Mouse (Mus musculus) C2C12 (cell line): ENCODE measurements around the gene Fbxl5. TPM values are rescaled to one million over a fixed set of nuclear protein-coding genes. Genes with fewer than 3 reads are reported as not detected.

Experiments
- H3K27me3 ChIP-seq: one replicate; pipeline ENCODE4 v1.6.1; 2011; ENCODE audit not compliant: control insufficient read depth, insufficient read depth, insufficient read length
- H3K36me3 ChIP-seq: one replicate; pipeline ENCODE4 v1.6.1; 2011; ENCODE audit not compliant: control insufficient read depth, insufficient read depth
- H3K4me3 ChIP-seq: one replicate; pipeline ENCODE4 v1.5.1; 2011; ENCODE audit warnings: mild to moderate bottlenecking, control low read depth; ENCODE audit not compliant: poor library complexity, insufficient read depth, severe bottlenecking
- H3K79me2 ChIP-seq: one replicate; pipeline ENCODE4 v1.6.1; 2011; ENCODE audit not compliant: control insufficient read depth, insufficient read depth
- H3K79me3 ChIP-seq: one replicate; pipeline ENCODE4 v1.6.1; 2011; ENCODE audit warnings: low read depth, control low read depth
- H3ac ChIP-seq: one replicate; pipeline ENCODE3; 2011; ENCODE audit warnings: low read depth; ENCODE audit not compliant: control insufficient read depth, insufficient read length
- CEBPB ChIP-seq: IDR thresholded peaks from one replicate; pipeline ENCODE4 v1.6.1; 2011; ENCODE audit warnings: low read depth, mild to moderate bottlenecking, control low read depth, moderate library complexity
- CTCF ChIP-seq: IDR thresholded peaks from one replicate; pipeline ENCODE4 v1.5.1; 2011; ENCODE audit not compliant: control insufficient read depth, insufficient read depth, insufficient read length
- FOSL1 ChIP-seq: IDR thresholded peaks from one replicate; pipeline ENCODE4 v1.8.0; 2011; ENCODE audit warnings: mild to moderate bottlenecking, low read length; ENCODE audit not compliant: poor library complexity, insufficient read depth, severe bottlenecking
- MAX ChIP-seq: IDR thresholded peaks from one replicate; pipeline ENCODE4 v1.6.1; 2011; ENCODE audit warnings: mild to moderate bottlenecking, control low read depth
- MYOD1 ChIP-seq: IDR thresholded peaks from one replicate; pipeline ENCODE4 v1.6.1; 2011; ENCODE audit warnings: low read depth; ENCODE audit not compliant: control insufficient read depth, insufficient read length
- MYOG ChIP-seq: IDR thresholded peaks from one replicate; pipeline ENCODE4 v1.6.1; 2011; ENCODE audit not compliant: control insufficient read depth, insufficient read length; ENCODE audit errors: extremely low read depth
- USF1 ChIP-seq: IDR thresholded peaks from one replicate; pipeline ENCODE4 v1.6.1; 2011; ENCODE audit warnings: low read depth, mild to moderate bottlenecking, control low read depth, moderate library complexity
- polyA plus RNA-seq: library from polyadenylated mRNA; unstranded; fragments of >200 nt; fragmentation: generic; extraction: Trizol; gene quantifications from one replicate; pipeline ENCODE4 v1.2.1, GENCODE M21; 2012; ENCODE audit warnings: missing spikeins

Fbxl5 gene
- polyA plus RNA-seq, 1 experiment, result 10.5 TPM

DNA sequence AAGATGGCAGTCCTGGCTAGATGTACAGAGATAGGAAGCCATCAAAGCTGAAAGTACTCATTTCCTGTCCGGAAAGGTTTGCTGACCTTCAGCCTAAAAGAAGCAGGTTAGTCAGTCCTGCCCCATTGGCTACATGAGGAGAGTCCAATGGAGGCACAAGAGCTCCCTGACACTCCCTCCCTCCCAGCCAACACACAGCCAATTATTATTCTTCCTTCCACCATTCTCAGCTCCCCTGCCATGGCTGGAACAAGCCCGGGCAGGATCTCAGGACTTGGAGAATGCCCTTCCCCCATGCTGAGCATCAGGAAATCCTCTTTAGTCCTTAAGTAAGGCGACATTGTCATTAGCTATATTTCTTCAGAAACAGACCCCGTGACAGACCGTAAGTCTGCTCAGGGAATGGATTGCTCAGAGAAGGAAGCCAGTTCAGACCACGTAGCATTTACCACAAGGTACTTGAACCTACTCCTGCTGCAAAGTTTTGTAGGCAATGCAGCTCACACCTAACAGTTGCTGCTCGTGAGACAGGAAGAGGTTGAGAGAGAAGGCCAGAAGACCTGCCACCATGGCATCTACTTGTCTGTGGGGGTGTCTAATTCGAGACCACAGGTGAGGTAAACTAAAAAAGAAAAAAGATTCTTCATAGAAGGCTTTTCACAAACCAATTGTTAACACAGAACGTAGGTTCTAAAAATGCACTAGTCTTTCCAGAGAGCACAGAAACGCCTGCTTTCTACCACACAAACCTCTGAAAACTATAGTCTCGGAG, 31.8 kb upstream of the Fbxl5 start:
- no peaks in the 10 kb centered on the region for H3K27me3 ChIP-seq
- no peak overlapping the region for H3ac ChIP-seq
- no peaks in the 10 kb centered on the region for H3K79me3 ChIP-seq
- TF ChIP-seq FOSL1, result no peak
- TF ChIP-seq CEBPB, result no peak
- no peaks in the 10 kb centered on the region for H3K36me3 ChIP-seq
- H3K79me2 ChIP-seq, result no peaks in the 10 kb centered on the region
- no peak overlapping the region for H3K4me3 ChIP-seq

GRCm38 (mm10) chr5:43848275-43848674, 26.8 kb upstream of the Fbxl5 start:
- TF ChIP-seq CEBPB, result no peak
- TF ChIP-seq MAX, result no peak
- TF ChIP-seq CTCF, result no peak
- TF ChIP-seq MYOD1, result no peak
- no peak for TF ChIP-seq USF1

DNA sequence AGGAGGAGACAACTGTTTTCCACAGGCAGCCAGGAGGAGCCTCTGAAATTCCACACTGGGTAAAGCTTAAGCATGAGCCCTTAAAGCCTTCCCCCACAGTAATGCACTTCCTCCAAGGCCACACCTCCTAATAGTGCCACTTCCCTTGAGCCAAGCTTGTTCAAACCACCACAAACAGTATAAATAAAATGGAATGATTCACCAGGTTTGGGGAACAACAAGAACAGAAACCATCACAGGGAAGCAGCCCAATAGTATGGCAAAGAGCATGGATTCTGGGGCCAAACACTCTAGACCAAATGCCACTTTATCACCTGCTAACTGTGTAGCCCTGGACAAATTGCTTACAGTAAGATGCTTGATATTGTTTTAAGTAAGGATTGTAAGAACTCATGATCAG, 26.1 kb upstream of the Fbxl5 start:
- TF ChIP-seq CEBPB (no peak), USF1 (no peak), MYOG (no peak), MYOD1 (no peak), FOSL1 (no peak), CTCF (no peak), MAX (no peak)
- no peaks in the 10 kb centered on the region for H3K36me3 ChIP-seq
- no peaks in the 10 kb centered on the region for H3K79me3 ChIP-seq
- no peaks in the 10 kb centered on the region for H3K27me3 ChIP-seq
- H3K79me2 ChIP-seq, result no peaks in the 10 kb centered on the region
- H3K4me3 ChIP-seq, result no peak overlapping the region
- H3ac ChIP-seq, result no peak overlapping the region

More at GRCm38 (mm10) chr5:43848275-43848674, 26.8 kb upstream of the Fbxl5 start:
- H3ac ChIP-seq, result no peak overlapping the region
- H3K27me3 ChIP-seq, result no peaks in the 10 kb centered on the region
- no peaks in the 10 kb centered on the region for H3K79me3 ChIP-seq
- H3K36me3 ChIP-seq, result no peaks in the 10 kb centered on the region
- H3K79me2 ChIP-seq, result no peaks in the 10 kb centered on the region
- no peak overlapping the region for H3K4me3 ChIP-seq

DNA sequence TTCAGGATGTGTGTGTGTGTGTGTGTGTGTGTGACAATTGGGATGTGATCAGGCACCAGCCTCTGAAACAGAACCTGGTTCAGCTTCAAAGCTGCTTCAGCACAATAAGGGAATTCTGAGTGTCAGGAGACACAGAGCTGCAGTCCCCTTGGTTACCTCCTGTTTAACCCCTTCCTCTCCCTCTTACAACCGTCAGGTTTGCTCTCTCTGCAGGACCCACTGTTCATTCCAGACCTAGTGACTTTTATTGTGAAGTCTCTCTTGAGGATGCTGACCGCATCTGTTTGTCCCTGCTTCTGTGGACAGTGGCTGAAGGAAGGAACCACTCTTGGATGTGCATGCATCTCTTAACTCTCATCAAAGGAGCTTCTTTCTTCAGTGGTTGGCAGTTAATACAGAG, 24.8 kb upstream of the Fbxl5 start:
- TF ChIP-seq MYOD1 (no peak), CTCF (no peak), MYOG (no peak), MAX (no peak), CEBPB (no peak), FOSL1 (no peak), USF1 (no peak)
- H3K79me2 ChIP-seq, result no peaks in the 10 kb centered on the region
- no peak overlapping the region for H3ac ChIP-seq
- no peaks in the 10 kb centered on the region for H3K79me3 ChIP-seq
- H3K36me3 ChIP-seq, result no peaks in the 10 kb centered on the region
- H3K4me3 ChIP-seq, result no peak overlapping the region
- H3K27me3 ChIP-seq, result no peaks in the 10 kb centered on the region

- Histone ChIP-seq H3K36me3 (no peaks in the 10 kb centered on the region), H3K79me3 (no peaks in the 10 kb centered on the region), H3K79me2 (no peaks in the 10 kb centered on the region), H3K4me3 (no peak overlapping the region), H3K27me3 (no peaks in the 10 kb centered on the region), H3ac (no peak overlapping the region)
- TF ChIP-seq MYOD1, result no peak
- TF ChIP-seq USF1, result no peak
- TF ChIP-seq CEBPB, result no peak
- TF ChIP-seq MYOG, result no peak
- TF ChIP-seq CTCF, result no peak
- TF ChIP-seq FOSL1, result no peak
- no peak for TF ChIP-seq MAX
Measured at GRCm38 (mm10) chr5:43845646-43846045, 24.2 kb upstream of the Fbxl5 start.

DNA sequence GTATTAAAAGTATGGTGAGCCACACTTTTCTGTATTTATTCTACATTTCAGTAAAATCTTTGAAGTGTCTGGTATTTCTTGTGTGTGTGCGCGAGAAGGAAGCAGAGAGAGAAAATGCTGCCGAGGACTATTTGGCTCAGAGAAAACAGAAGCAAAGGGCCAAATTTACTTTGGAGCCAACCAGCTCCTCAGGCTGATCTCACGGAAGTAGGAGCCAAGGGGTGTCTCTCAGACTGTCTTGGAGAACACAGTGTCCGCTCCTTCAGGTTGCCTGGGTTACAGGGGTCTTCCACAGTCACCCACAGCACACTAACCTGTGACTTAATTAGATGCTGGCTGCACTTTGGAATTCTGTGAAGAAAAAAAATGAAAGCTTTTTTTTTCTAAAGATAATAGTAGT, 23.6 kb upstream of the Fbxl5 start:
- Histone ChIP-seq H3K79me2 (no peaks in the 10 kb centered on the region), H3K27me3 (no peaks in the 10 kb centered on the region), H3K79me3 (no peaks in the 10 kb centered on the region), H3K4me3 (no peak overlapping the region), H3ac (no peak overlapping the region), H3K36me3 (no peaks in the 10 kb centered on the region)
- TF ChIP-seq USF1 (no peak), CTCF (no peak), MYOD1 (no peak), MYOG (no peak), FOSL1 (no peak), MAX (no peak), CEBPB (no peak)
